Mouse (Mus musculus) liver, adult 2 months (tissue): ENCODE results near the gene Scmh1.

Experiments
- CTCF ChIP-seq: fragments of 200-500 bp; IDR thresholded peaks from 2 replicates; pipeline ENCODE4 v1.5.1; 2011; ENCODE audit warnings: low read depth, low read length, control low read depth
- POLR2A ChIP-seq: fragments of 200-500 bp; IDR thresholded peaks from 2 replicates; pipeline ENCODE4 v1.6.1; 2011; ENCODE audit warnings: low read length, control low read depth; ENCODE audit not compliant: insufficient read depth; ENCODE audit errors: extremely low read depth

DNA sequence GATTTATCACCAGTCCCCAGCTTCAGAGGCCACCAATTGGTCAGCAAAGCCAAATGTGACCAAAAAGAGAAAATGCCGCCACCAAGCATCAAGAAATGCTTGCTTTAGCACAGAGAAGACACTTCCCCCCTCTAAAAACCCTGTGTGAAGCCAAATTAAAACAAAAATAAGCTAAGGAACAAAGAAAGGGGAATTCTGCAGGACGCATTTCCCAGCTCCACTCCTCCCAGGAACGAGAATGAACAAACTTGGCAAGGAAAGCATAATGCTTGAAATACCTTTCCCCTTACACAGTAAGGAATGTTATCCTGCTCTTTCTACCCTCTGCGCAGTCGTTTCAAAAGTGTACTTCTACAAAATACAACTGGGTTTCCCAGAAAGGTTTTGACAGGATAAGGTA lies 162.9 kb downstream of the Scmh1 start:
- TF ChIP-seq POLR2A: no peak
- TF ChIP-seq CTCF: no peak
